Mouse (Mus musculus) urinary bladder, postnatal 4 days (tissue): ENCODE measurements around the gene Abhd16b.
"Not testable (repeated sequence)": the region's sequence is repeated elsewhere in the genome, so short reads cannot be mapped to it uniquely, and the experiment has no call there.

Experiments used
- DNase-seq, 2 experiments: peaks; one replicate each; pipeline ENCODE4 v3.0.0; 2021 to 2022; ENCODE audit warnings: low spot score in 2 of 2

Abhd16b gene

DNA sequence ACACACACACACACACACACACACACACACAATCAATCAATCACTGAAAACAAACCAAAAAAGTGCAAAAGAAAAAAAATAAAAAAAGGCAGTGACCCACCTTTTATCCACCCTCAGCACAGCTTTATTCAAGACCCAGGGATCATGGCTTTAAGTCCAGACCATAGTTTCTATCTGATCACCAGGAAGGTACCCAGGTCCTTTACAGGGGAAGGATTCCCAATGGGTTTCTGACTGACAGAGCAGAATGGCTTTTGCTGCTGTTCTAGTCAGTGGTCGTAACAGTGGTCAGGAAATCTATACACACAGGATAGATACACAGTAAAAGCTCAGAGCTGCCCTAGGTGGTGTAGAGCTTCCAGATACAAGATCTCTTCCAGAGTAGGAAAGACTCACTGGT is 7.3 kb upstream of the Abhd16b start:
- DNase-seq: no peak

- peak; percentile 60 to 80 for DNase-seq
Observed at GRCm38 (mm10) chr2:181487338-181488277, 5.4 kb upstream of the Abhd16b start.

DNA sequence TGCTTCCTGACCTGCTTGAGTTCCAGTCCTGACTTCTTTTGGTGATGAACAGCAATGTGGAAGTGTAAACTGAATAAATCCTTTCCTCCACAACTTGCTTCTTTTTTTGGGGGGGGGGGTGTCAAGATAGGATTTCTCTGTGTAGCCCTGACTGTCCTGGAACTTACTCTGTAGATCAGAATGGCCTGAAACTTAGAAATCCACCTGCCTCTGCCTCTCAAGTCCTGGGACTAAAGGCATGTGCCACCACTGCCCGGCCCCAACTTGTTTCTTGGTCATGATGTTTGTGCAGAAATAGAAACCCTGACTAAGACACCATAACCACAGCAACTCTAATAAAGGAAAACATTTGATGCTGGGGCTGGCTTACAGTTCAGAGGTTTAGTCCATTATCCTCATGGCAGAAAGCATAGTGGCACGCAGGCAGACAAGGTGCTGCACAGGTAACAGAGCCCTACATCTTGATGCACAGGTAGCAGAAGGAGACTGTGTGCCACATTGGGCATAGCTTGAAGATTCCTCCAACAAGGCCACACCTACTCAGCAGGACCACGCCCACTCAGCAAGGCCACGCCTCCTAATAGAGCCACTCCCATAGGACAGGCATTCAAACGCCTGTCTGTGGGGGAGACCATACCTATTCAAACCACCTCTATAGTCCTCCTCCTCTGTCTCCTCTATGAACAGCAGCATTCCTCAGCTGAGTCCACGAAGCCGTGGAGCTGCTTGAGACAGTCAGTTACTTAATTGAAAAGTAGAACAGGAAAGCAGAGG is 1.4 kb upstream of the Abhd16b start:
- DNase-seq: no peak

DNA sequence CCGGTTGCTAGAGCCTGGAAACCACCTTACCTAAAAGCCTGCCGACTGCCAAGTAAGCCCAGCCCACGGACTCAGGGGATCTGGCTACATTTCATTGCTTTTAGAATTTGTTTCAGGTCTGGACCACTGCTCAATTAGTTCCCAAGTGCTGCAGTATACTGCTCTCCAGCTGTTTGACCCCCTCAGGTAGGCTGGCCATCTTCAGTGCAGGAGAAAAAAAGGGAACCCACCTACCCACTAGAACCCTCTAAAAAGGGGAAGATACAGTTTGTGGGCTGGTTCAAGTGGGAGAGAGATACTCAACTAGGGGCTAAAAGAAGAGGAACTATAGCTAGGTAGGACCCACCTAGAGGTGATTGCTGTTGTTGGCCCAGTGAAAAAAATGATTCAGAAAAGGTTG is 800 bp upstream of the Abhd16b start:
- no peak for DNase-seq

- no peak for DNase-seq
Observed at GRCm38 (mm10) chr2:181494266-181494945, 1.4 kb downstream of the Abhd16b start.

DNA sequence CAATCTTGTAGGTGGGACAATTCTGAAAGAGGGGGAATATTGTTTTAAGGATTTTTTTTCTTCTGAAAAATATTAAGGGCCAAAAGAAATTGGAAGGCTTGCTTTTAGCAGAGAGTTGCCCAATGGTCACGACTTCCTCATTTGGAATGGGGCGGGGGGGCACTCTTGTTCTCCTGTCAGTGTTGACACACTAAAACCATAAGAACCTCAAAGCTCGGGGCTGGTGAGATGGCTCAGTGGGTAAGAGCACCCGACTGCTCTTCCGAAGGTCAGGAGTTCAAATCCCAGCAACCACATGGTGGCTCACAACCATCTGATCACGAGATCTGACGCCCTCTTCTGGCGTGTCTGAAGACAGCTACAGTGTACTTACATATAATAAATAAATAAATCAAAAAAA is 2.8 kb downstream of the Abhd16b start:
- not testable (repeated sequence) for DNase-seq

GRCm38 (mm10) chr2:181496281-181496680 is 3.3 kb downstream of the Abhd16b start:
- peak; percentile 58 to 79 for DNase-seq

- DNase-seq: peak; percentile 87 to 91
Observed at GRCm38 (mm10) chr2:181496831-181497547, 4.0 kb downstream of the Abhd16b start, which contains the start of gene Tpd52l2. Tpd52l2 (plus strand) TSS chr2:181497142.

DNA sequence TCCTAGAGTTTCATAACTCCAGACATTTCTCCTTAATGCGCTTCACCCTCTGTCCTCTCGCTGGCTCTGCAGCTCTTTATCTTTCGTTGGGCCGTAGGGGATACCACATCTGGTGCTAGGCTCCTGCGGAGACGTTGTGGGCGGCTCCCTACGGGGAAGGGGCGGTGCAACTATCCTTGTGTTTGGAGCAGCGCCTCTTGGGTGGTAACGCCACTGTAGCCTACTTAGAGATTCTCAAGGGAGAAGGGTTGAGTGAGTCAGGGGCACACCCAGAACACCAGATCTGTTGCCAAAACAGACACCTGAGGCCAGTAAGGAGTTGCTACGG is 4.5 kb downstream of the Abhd16b start:
- DNase-seq: peak; percentile 51 to 66

GRCm38 (mm10) chr2:181498644-181499043 is 5.6 kb downstream of the Abhd16b start:
- no peak for DNase-seq

- no peak for DNase-seq
Observed at GRCm38 (mm10) chr2:181509191-181509590, 16.2 kb downstream of the Abhd16b start.

DNA sequence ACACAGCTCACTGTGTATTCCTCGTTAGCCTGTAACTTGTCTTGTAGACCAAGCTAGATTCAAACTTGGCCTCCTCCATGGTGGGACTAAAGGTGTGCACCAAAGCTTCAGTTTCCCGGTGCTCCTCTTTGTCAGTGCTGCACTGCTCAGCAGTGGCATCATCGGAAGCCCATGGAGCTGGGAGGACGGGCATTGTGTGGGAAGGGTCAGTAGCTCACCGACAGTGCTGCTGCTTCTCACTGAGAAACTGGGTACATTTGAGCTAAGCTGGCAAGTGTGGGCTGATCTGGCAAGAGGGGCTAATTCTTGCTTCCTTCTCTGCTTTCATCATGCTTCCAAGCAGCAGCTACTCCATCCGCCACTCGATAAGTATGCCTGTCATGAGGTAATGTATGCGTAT is 18.2 kb downstream of the Abhd16b start:
- no peak for DNase-seq

DNA sequence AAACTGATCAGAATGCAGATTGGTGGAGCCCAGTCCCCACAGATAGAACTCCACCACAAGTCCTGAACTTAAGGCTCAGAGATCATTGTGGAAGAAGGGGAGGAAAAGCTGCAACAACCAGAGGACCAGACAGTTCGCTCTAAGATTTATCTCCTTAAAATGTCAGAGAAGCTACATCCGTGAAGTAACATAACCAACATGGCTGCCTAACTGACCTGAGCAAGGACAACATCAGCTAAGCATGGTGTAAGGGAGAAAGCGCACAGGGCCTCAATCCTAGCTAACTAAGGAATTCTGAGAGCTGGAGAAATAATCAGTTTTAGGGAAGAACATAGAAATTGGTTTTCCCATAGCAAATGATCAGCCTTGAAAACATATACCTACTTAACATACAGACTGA is 26.2 kb downstream of the Abhd16b start:
- DNase-seq: no peak

DNA sequence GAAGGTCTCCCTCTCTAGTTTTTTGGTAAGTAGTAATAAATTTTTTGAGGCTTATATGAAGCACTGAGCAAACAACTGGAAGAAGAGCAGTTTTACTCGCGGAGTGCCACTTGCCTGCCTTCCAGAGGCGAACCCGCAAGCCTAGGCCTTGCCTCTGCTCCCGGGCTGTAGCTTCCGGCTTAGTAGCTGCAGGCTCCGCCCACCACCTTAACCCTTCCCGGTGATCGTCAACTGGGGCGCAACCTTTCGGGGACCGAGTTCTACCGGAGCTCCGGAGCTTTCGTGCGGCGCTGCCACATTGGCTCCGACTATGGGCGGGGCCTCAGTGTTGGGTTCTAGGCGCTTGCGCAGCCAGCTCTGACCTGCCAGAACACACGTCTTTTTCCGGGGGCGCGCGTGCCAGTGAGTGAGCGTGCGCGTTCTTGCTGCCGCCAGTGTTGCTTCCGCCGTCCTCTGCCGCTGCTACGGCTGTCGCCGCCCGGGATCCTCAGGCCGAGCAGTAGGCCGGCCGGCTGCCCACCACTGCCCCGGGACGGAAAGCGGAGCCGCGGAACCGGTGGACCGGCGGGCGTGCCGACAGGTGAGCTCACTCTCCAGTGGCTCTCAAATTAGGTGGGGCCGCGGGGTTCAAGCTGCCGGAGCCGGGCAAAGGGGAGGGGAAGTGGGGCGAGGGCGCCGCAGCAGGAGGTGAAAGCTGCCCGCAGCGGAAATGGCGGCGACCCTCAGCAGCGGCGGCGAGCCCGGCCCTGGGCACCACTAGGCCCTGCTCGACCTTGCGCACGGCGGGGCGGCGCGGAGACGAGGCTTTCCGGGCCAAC is 27.3 kb downstream of the Abhd16b start, which contains the start of gene Dnajc5:
Dnajc5 (plus strand) TSS at position 368 of the 818 bp plus-strand sequence.
- peak; percentile 96 to 97 for DNase-seq

DNA sequence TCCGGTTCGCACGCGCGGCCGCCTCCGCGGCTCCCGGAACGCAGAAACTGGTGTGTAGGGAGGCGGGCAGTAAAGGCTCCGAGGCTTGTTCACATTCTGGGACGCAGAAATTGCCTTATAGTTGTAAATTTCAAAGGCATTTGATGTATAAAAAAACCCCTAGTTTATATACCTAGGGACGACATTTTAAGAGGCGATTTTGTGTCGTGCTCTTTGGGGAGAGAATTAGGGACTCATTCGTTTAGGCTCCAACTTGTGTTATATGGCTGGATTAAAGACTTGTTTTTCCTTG is 27.9 kb downstream of the Abhd16b start:
- DNase-seq: no peak

GRCm38 (mm10) chr2:181521491-181521890 is 28.5 kb downstream of the Abhd16b start:
- no peak for DNase-seq

DNA sequence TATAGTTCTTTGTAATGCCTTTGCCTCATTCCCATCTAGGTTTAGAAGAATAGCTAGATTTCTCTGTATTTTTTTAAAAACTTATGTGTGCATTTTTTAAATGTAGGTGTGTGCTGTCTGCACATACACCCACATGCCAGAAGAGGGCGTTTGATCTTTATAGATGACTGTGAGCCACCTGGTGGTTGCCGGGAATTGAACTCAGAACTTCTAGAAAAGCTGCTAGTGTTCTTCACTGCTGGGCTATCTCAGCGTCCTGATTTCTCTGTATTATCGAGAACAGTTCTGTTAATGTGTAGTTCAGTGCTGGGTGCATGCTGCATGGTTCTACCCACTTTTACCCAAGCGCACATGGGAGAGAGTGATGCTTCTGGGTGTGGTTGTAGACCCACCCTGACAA is 29.8 kb downstream of the Abhd16b start:
- no peak for DNase-seq

DNA sequence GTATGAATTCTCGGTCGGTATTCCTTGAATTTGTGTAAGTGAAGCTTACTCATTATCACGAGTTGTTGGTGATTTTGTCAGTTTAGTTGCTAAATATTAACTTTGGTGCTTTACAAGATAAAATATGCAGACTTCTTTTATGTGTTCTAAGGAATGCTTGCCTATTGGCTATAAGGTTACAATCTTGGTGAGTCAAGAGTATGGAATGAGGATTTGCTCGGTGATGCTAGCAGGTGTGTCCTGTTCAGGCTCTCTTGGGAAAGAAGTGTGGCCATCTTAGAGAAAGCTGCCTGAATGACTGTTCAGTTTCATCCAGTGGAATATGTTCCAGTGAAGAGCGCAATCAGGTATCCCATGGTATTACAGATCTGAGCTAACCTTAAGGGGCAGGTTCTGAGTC is 32.5 kb downstream of the Abhd16b start:
- DNase-seq: no peak

- DNase-seq: no peak
Observed at GRCm38 (mm10) chr2:181529076-181529475, 36.1 kb downstream of the Abhd16b start.

- DNase-seq: no peak
Observed at GRCm38 (mm10) chr2:181532589-181532988, 39.6 kb downstream of the Abhd16b start.

DNA sequence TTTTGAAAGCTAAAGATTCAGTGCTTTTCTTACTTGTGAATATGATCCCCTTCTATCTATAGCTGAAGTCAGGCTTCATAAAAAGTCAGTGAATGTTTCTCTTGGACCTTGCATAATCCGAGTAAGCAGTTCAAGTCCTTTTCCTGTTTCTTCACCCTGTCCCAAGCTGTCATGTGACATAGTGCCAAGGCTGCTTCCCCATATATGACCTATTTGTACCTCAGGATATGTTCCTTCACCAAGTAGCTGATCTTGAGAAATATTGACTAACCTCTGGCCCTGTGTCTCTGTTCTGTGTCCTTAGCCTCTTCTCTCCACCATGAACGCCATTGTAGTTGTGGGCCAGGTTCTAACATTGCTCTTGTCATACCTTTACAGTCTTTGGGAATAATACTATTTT is 43.4 kb downstream of the Abhd16b start:
- DNase-seq: no peak
